Mouse (Mus musculus): ENCODE data around the gene Akain1.

- TF ChIP-seq CTCF (IDR thresholded peaks at IDR 0.05; ENCODE audit: low read depth) (no peak), EP300 (IDR thresholded peaks at IDR 0.05; ENCODE audit: low read depth) (no peak)
These were observed 59.8 kb downstream of the Akain1 start for GRCm38 (mm10) chr17:69498913-69499312.
